Mouse (Mus musculus) cerebellum, postnatal 4 days (tissue): ENCODE measurements at regions not wholly inside any gene's neighbourhood (a gene's known extent, or its start where the extent isn't known, plus 50 kb on each side); places are given as distances from the start of the nearest gene placed in this dataset.

Experiments used
- DNase-seq, 2 experiments: peaks; one replicate each; pipeline ENCODE4 v3.0.0; 2022; ENCODE audit warnings: low spot score in 2 of 2, mixed read lengths in 1 of 2

GRCm38 (mm10) chr1:35715931-35716330 lies 352.3 kb upstream of the Hs6st1 start:
- DNase-seq = no peak

GRCm38 (mm10) chr1:35717166-35717565 lies 351.0 kb upstream of the Hs6st1 start:
- DNase-seq = no peak

GRCm38 (mm10) chr1:35717659-35718058 lies 350.5 kb upstream of the Hs6st1 start:
- DNase-seq = no peak

- DNase-seq = no peak
Observed at GRCm38 (mm10) chr1:35720063-35720462, 348.1 kb upstream of the Hs6st1 start.

- DNase-seq = no peak
Observed at GRCm38 (mm10) chr1:35724366-35724900, 343.8 kb upstream of the Hs6st1 start.

GRCm38 (mm10) chr1:35726596-35726995 lies 341.6 kb upstream of the Hs6st1 start:
- peak; percentile 30 to 57 for DNase-seq

GRCm38 (mm10) chr1:35727310-35727990 lies 340.8 kb upstream of the Hs6st1 start:
- no peak for DNase-seq

- DNase-seq = no peak
Observed at GRCm38 (mm10) chr1:35729785-35730295, 338.4 kb upstream of the Hs6st1 start.

- no peak for DNase-seq
Observed at GRCm38 (mm10) chr1:35730309-35730708, 337.9 kb upstream of the Hs6st1 start.

GRCm38 (mm10) chr1:35736247-35736646 lies 332.0 kb upstream of the Hs6st1 start:
- DNase-seq = no peak

- no peak for DNase-seq
Observed at GRCm38 (mm10) chr1:35749603-35750002, 318.6 kb upstream of the Hs6st1 start.

GRCm38 (mm10) chr1:35750092-35750521 lies 318.1 kb upstream of the Hs6st1 start:
- DNase-seq = no peak

- no peak for DNase-seq
Observed at GRCm38 (mm10) chr1:35752636-35753035, 315.6 kb upstream of the Hs6st1 start.

GRCm38 (mm10) chr1:35754170-35754569 lies 314.0 kb upstream of the Hs6st1 start:
- no peak for DNase-seq

- DNase-seq = no peak
Observed at GRCm38 (mm10) chr1:35759010-35759409, 309.2 kb upstream of the Hs6st1 start.

- DNase-seq = no peak
Observed at GRCm38 (mm10) chr1:35759600-35759999, 308.6 kb upstream of the Hs6st1 start.

- no peak for DNase-seq
Observed at GRCm38 (mm10) chr1:35763051-35763450, 305.1 kb upstream of the Hs6st1 start.

- DNase-seq = no peak
Observed at GRCm38 (mm10) chr1:35763456-35763855, 304.7 kb upstream of the Hs6st1 start.

- DNase-seq = no peak
Observed at GRCm38 (mm10) chr1:35764068-35764467, 304.1 kb upstream of the Hs6st1 start.

- no peak for DNase-seq
Observed at GRCm38 (mm10) chr1:35765692-35766091, 302.5 kb upstream of the Hs6st1 start.

- no peak for DNase-seq
Observed at GRCm38 (mm10) chr1:35766271-35766670, 301.9 kb upstream of the Hs6st1 start.

- DNase-seq = no peak
Observed at GRCm38 (mm10) chr1:35772567-35772966, 295.6 kb upstream of the Hs6st1 start.

- no peak for DNase-seq
Observed at GRCm38 (mm10) chr1:35774566-35774965, 293.6 kb upstream of the Hs6st1 start.
